Mouse (Mus musculus): ENCODE data around the gene Krtap5-2. TPM values are rescaled to one million over a fixed set of nuclear protein-coding genes. Genes with fewer than 3 reads are reported as not detected.
"Not testable (repeated sequence)": the region's sequence is repeated elsewhere in the genome, so short reads cannot be mapped to it uniquely, and the experiment has no call there.

Gene Krtap5-2
- total RNA-seq, 2 experiments from 2014 or later = not detected

DNA sequence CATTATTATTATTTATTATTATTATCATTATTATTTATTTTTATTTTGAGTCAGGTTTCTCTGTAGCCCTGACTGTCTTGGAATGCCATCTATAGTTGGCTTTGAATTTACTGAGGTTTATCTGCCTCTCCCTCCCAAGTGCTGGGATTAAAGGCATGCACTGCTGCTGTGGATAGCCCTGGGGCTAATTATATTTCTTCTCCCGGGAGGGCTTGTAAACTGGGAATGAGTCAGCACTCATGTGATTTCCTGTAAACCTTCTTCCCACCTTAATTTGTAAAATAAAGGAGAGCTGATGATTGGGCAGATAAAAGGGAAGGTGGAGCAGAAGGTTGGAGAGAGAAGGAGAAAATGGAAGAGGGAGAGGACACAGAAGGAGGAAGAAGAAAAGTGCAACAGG, 35.1 kb downstream of the Krtap5-2 start:
- no peak for DNase-seq (ENCODE audit: low spot score in 2 of 2)

DNA sequence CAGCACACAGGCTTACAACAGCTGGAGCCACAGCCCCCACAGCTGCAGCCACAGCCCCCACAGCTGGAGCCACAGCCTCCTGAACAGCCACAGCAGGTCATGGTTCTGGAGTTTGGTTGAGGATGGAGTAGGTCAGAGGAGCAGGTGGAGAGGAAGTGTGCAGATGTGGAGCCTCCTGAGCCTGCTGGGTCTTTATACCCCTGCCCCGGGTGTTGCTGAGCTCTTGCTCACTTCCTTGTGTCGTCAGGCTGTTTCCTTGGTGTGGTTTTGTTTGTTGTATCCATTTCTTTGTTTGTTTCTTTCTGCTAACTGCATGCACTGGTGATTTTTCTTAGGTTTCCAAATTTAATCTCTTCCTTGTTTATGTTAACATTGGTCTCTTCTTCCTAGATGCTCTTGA, 39.9 kb downstream of the Krtap5-2 start, which contains the start of gene Gm39115:
Gm39115 (minus strand) TSS at position 101 of the 400 bp plus-strand sequence.
- DNase-seq (ENCODE audit: low spot score in 2 of 2) = not testable (repeated sequence)

DNA sequence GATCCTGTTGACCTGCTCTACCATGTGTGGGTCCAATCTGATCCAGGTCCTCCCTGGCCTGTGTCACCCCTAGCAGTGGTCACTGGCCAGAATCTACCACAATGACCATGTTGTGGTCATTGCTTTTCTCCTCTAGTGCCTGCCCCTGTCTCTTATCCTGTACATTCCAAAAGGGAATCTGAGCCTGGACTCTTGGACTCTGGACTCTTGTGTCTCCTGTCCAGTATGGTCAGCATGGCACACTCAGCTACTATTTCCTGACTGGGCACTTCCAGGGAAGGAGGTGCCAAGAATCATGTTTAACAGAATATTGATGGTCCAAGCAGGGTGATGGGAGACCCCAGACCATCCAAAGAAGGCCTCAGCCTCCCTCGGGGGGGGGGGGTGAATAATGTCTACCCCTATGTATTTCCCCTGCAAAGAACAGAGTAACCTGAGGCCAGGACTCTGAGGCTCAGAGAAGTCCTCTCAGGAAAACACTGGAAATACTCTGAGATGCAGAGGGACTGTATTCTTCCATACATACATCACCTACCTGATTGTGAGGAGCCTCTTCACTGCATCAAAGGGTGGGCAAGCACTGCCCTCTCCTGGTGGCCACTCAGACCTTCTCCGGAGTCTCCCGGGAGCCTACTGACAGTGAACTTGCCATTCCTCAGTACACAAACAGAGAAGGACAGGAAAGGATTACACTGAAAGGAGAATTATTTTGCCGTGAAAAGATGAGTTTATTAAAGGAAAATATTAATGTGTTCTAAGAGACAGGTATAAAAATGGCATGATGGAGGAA, 41.4 kb downstream of the Krtap5-2 start:
- DNase-seq (ENCODE audit: low spot score in 2 of 2) = peak in 1 of 2 experiments; percentile 5

DNA sequence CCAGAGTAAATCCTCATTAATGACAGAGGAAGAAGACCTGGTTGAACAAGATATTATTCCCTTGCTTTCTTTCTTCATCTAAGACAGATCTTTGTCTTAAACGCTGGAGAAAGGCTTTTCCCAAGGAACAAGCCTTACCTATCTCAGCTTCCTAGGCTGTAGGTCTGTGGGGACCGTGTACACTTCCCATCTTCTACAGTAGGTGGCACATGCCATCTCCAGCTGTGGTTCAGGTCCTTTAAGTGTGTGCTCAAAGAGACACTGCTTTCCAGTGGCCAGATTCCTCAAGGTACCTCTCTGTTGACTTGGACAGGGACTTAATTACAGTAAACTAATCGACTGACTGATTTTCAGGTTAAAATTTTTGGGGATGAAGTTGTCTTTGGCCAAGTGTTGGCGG, 47.0 kb downstream of the Krtap5-2 start:
- no peak for DNase-seq (ENCODE audit: low spot score in 2 of 2)

Other genes with a start within 250 kb of the Krtap5-2 start
- 100 to 1,000 TPM; 174 to 177 TPM for gene Brsk2, start 226.3 kb downstream of the Krtap5-2 start, total RNA-seq (2021)
- gene Mob2, start 114.9 kb downstream of the Krtap5-2 start, total RNA-seq (2021) = 10 to 100 TPM; 23.6 to 27.1 TPM
- 100 to 1,000 TPM; 139 to 140 TPM for gene Dusp8, start 80.2 kb downstream of the Krtap5-2 start, total RNA-seq (2021)
- gene Gm45618, start 55.3 kb downstream of the Krtap5-2 start, total RNA-seq (2021) = not detected
- not detected for gene Gm39115, start 40.0 kb downstream of the Krtap5-2 start, total RNA-seq (2021)
- gene Gm45337, start 31.4 kb downstream of the Krtap5-2 start, total RNA-seq (2021) = not detected
- not detected for gene Gm29735, start 18.9 kb downstream of the Krtap5-2 start, total RNA-seq (2021)
- gene Gm4553, start 10.3 kb downstream of the Krtap5-2 start, total RNA-seq (2021) = not detected
- gene Gm10153, start 14.4 kb upstream of the Krtap5-2 start, total RNA-seq (2021) = not detected
- not detected for gene Krtap5-3, start 25.4 kb upstream of the Krtap5-2 start, total RNA-seq (2021)
- not detected for gene Gm7579, start 35.9 kb upstream of the Krtap5-2 start, total RNA-seq (2021)
- gene Krtap5-5, start 54.0 kb upstream of the Krtap5-2 start, total RNA-seq (2021) = not detected
- not detected for gene Gm40460, start 65.1 kb upstream of the Krtap5-2 start, total RNA-seq (2021)
- not detected for gene Gm2431, start 82.3 kb upstream of the Krtap5-2 start, total RNA-seq (2021)
- not detected for gene Gm4559, start 98.4 kb upstream of the Krtap5-2 start, total RNA-seq (2021)
- not detected for gene Krtap5-1, start 121.1 kb upstream of the Krtap5-2 start, total RNA-seq (2021)
- not detected for gene Krtap5-4, start 127.5 kb upstream of the Krtap5-2 start, total RNA-seq (2021)
- gene Ifitm10, start 197.7 kb upstream of the Krtap5-2 start, total RNA-seq (2021) = 10 to 100 TPM; 30.0 to 31.3 TPM
- gene Gm49369, start 206.7 kb upstream of the Krtap5-2 start, total RNA-seq (2021) = under 1 TPM in 1 of 2 experiments, not detected in 1; 0.71 TPM
- gene Ctsd, start 212.0 kb upstream of the Krtap5-2 start, total RNA-seq (2021) = 100 to 1,000 TPM; 304 to 345 TPM

Data from layer of hippocampus, postnatal 14 days (tissue).